Mouse (Mus musculus) stomach, embryonic 15.5 days (tissue): ENCODE measurements around the gene Cntnap2. TPM values are rescaled to one million over a fixed set of nuclear protein-coding genes. Genes with fewer than 3 reads are reported as not detected.
"Not testable (repeated sequence)": the region's sequence is repeated elsewhere in the genome, so short reads cannot be mapped to it uniquely, and the experiment has no call there.

ENCODE experiments used
- ATAC-seq: fragments of 200-750 bp; cut with Nextera tagmentation; 2 replicates; pipeline ENCODE4 v1.8.0; 2017; ENCODE audit warnings: low read depth, moderate number of reproducible peaks, moderate TSS enrichment; ENCODE audit not compliant: insufficient read depth, low FRiP score
- H3K27ac ChIP-seq: fragments of 300-500 bp; sonication (generic); 2 replicates; pipeline ENCODE4 v1.5.1; 2015; ENCODE audit warnings: mild to moderate bottlenecking, inconsistent platforms
- H3K27me3 ChIP-seq: fragments of 300-500 bp; sonication (generic); replicated peaks from 2 replicates; pipeline ENCODE4 v1.6.1; 2015; ENCODE audit warnings: inconsistent platforms
- H3K36me3 ChIP-seq: fragments of 300-500 bp; sonication (generic); 2 replicates; pipeline ENCODE4 v1.6.1; 2015; ENCODE audit warnings: inconsistent platforms
- H3K4me1 ChIP-seq: fragments of 300-500 bp; sonication (generic); 2 replicates; pipeline ENCODE4 v1.6.1; 2015; ENCODE audit warnings: inconsistent platforms
- H3K4me2 ChIP-seq: fragments of 300-500 bp; sonication (generic); 2 replicates; pipeline ENCODE4 v1.6.1; 2015; ENCODE audit warnings: mild to moderate bottlenecking, inconsistent platforms
- H3K4me3 ChIP-seq: fragments of 300-500 bp; sonication (generic); replicated peaks from 2 replicates; pipeline ENCODE4 v1.5.1; 2015; ENCODE audit warnings: inconsistent platforms
- H3K9ac ChIP-seq: fragments of 300-500 bp; sonication (generic); 2 replicates; pipeline ENCODE4 v1.6.1; 2015; ENCODE audit warnings: inconsistent platforms
- H3K9me3 ChIP-seq: fragments of 300-500 bp; sonication (generic); 2 replicates; pipeline ENCODE4 v1.6.1; 2016; ENCODE audit warnings: inconsistent platforms
- WGBS: fragments of 180-500 bp; shearing (Covaris S2); methylation state at CpG from one replicate; pipeline ENCODE4 v1.1.7; 2015; 5-methylcytosine and 5-hydroxymethylcytosine counted together
- polyA plus RNA-seq: library from polyadenylated mRNA; unstranded; fragments of >200 nt; fragmentation: Nextera tagmentation; extraction: Ambion mirVana; gene quantifications from 2 replicates; pipeline ENCODE4 v1.2.1, GENCODE M21; 2015

Cntnap2 gene
- polyA plus RNA-seq, 1 experiment from 2014 or later, result 1.7 TPM

DNA sequence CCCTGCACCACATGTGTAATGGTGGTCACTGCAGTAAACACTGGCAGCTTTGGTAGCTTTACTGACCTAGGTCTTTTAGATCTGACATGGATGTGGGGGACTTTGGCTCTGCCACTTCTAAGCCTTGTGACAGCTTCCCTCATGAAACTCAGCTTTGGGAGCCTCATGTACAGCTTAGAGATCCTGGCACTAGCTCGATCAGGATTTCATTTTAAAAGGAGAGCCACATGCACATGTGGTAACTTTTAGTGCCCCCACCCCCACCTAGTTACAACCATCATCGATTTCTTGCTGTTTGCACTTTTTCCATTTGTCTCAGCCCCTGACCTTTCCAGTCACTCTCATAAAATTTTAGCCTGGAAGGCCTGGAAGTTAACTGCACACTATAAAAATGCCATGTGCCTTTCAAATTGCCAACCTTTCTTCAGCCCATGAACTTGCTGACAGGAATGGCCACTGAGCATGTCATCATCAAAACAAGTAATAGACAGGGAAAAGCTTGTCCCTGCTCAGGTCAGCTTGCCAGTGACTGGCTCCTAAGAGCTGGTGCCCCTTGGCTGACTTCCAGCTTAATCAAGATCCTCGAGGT lies 2197.9 kb downstream of the Cntnap2 start:
- ATAC-seq, result no peak
- no peaks in the 10 kb centered on the region for H3K4me1 ChIP-seq
- H3K27me3 ChIP-seq, result no peaks in the 10 kb centered on the region
- no peak overlapping the region for H3K4me2 ChIP-seq
- H3K36me3 ChIP-seq, result no peaks in the 10 kb centered on the region
- no peak overlapping the region for H3K27ac ChIP-seq
- 46% methylated on average over 3 of the region's 3 CpGs for WGBS
- H3K9me3 ChIP-seq, result no peaks in the 10 kb centered on the region
- H3K9ac ChIP-seq, result no peak overlapping the region
- H3K4me3 ChIP-seq, result no peak overlapping the region

DNA sequence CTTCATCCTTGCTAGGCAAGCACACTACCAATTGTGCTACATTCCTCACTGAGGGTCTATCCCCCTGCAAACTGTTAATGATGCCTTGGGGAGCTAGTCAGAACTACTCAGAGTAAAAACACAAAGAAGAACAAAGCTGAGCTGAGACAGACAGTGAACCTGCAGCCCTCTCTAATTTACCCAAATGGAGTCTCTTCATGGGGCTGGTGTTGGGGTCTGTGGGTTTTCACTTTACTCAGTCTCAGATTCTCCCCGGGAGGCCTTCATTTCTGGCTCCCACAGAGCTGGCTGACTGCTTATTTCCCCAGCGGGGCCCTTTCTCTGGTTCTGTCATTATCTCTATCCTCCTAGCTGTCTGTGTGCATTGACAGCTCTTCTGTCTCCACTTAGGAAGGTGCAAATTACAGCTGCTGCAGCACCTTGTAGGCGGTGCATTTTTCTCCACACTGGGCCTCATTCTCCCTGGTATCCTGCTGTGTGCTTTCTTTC lies 2200.5 kb downstream of the Cntnap2 start:
- Histone ChIP-seq H3K9ac (no peak overlapping the region), H3K27ac (no peak overlapping the region), H3K9me3 (no peaks in the 10 kb centered on the region), H3K4me1 (no peaks in the 10 kb centered on the region), H3K27me3 (no peaks in the 10 kb centered on the region), H3K4me2 (no peak overlapping the region), H3K4me3 (no peak overlapping the region), H3K36me3 (no peaks in the 10 kb centered on the region)
- WGBS, result 25% methylated on average over 3 of the region's 3 CpGs
- no peak for ATAC-seq

DNA sequence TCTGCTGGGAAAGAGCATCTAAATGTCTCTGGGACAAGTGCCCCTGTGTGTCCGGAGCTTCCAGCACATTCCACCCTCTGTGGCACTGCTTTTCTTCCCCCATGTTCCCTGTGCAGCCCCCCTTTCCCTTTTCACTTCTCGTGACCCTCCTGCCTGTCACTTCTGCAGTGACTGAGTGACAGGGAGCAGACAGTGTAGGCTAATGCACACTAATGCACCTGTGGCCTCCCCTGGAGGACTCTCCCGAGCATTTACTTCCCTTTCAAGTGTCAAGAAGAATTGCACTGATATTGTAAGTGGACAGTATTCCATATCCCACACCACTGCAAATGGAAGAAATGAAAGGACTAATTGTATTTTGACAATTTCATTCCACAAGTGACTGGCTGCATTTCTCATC lies 2208.1 kb downstream of the Cntnap2 start:
- Histone ChIP-seq H3K9me3 (no peaks in the 10 kb centered on the region), H3K4me1 (no peaks in the 10 kb centered on the region), H3K36me3 (no peaks in the 10 kb centered on the region), H3K4me2 (no peak overlapping the region), H3K27me3 (no peaks in the 10 kb centered on the region), H3K4me3 (no peak overlapping the region), H3K27ac (no peak overlapping the region), H3K9ac (no peak overlapping the region)
- ATAC-seq, result no peak
- 37% methylated on average over 3 of the region's 3 CpGs for WGBS

DNA sequence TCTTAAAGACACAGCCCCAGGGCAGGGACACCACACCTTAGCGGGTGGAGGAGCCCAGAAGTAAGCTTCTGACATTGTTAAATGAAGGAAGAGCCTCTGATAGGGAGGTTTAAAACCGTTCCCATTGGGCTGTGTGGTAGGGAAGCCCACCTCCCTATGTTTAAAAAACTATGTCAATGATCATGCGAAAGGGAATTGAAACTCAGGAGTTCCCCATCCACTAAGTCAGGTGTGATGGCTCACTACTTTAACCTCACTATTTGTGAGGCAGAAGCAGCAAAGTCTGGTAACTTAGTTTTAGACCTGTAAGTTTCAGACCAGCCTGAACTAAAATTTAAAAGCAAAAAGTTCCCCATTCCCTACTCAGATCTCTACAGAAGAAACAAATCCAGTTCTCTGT lies 2210.3 kb downstream of the Cntnap2 start:
- H3K27ac ChIP-seq, result no peak overlapping the region
- WGBS, result 75% methylated on average over 3 of the region's 3 CpGs
- no peak overlapping the region for H3K4me2 ChIP-seq
- H3K27me3 ChIP-seq, result no peaks in the 10 kb centered on the region
- no peaks in the 10 kb centered on the region for H3K9me3 ChIP-seq
- ATAC-seq, result no peak
- H3K4me3 ChIP-seq, result no peak overlapping the region
- no peak overlapping the region for H3K9ac ChIP-seq
- H3K36me3 ChIP-seq, result no peaks in the 10 kb centered on the region
- no peaks in the 10 kb centered on the region for H3K4me1 ChIP-seq

DNA sequence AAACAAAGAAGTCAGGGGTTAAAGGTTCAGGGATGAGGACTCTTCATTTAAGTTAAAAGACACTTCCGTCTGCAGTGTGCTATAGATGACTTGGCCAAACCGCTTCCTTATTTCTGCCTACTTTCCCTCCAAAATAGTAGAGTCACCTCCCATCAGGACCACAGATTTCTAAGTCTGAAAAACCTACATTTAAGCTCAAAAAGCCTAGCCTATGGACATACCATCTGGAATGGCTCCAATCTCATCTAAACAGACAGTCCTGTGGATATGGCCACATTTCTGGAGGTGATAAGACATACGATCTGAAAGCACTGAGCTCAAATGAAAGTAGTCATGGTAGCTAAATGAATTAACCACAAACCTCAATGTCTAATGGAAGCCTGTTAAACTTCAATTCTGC lies 2212.4 kb downstream of the Cntnap2 start:
- no peaks in the 10 kb centered on the region for H3K36me3 ChIP-seq
- no peak overlapping the region for H3K27ac ChIP-seq
- no peaks in the 10 kb centered on the region for H3K27me3 ChIP-seq
- ATAC-seq, result no peak
- WGBS, result 83% methylated on average over 3 of the region's 3 CpGs
- no peak overlapping the region for H3K4me2 ChIP-seq
- H3K4me3 ChIP-seq, result no peak overlapping the region
- H3K9me3 ChIP-seq, result no peaks in the 10 kb centered on the region
- H3K9ac ChIP-seq, result no peak overlapping the region
- H3K4me1 ChIP-seq, result no peaks in the 10 kb centered on the region

DNA sequence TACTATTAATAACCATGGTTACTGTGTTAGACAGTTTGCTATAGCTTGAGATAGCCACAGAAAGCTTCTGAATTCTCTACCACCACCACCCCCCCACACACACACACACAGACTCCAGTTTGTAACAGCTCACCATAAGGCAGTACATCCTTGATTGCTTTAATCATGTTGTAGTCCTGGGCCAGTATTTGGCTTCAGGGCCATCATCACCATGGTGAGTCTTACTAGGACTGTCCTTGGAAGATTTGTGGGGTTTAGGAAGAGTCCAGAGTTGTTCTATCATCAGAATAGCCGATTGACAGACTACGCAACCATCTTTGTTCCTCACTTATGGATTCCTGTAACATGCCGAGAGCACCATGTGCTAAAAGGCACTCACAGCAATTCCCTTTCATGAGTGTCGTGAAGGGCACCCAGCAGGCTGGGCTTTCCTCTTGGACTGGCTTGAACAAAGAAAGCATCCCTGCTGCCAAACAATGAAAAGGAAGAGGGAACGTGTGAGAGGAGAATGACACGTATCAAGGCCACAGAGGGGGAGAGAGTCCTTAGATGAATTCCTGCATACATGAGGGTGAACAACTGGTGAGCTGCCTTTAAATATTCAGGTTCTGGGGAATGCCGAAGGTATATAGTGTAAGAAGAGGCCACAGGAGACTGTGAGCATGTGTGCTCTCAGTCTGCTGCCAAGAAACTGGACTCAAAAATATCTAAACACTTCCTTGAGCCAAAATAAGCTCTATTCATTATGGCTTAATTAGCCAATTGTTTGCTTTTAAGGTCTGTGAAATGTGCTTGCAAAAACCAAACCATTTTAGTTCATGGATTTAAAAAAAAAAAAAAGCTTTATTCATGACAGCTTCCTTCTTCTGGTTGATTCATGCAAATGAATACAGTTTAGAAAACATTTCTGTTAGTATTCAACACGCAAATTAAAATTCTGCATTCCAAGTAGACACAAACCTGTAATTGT lies 2213.7 kb downstream of the Cntnap2 start:
- H3K9ac ChIP-seq, result no peak overlapping the region
- no peak overlapping the region for H3K27ac ChIP-seq
- no peak for ATAC-seq
- no peaks in the 10 kb centered on the region for H3K4me1 ChIP-seq
- H3K36me3 ChIP-seq, result no peaks in the 10 kb centered on the region
- WGBS, result 72% methylated on average over 8 of the region's 8 CpGs
- H3K9me3 ChIP-seq, result no peaks in the 10 kb centered on the region
- H3K4me2 ChIP-seq, result no peak overlapping the region
- H3K4me3 ChIP-seq, result no peak overlapping the region
- no peaks in the 10 kb centered on the region for H3K27me3 ChIP-seq

DNA sequence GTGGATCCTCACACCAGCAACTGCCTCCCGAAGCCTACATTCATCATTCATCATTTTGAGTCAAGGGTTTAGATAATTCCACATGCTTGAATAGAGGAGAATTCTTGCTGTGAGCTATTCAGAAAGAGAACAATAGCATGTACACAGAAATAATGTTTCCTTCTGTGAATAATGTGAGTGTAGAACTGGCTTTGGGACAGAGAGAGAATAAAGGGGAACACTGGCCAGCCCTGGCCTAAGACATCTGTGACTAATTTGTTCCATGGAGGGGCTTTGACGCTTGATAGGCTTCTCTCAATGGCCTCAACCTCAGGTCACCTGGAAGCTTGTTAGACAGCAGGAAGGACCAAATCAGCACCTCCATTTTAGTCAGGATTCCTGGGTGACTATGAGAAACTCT lies 2215.9 kb downstream of the Cntnap2 start:
- H3K4me3 ChIP-seq, result no peak overlapping the region
- H3K4me2 ChIP-seq, result no peak overlapping the region
- no peaks in the 10 kb centered on the region for H3K4me1 ChIP-seq
- H3K27ac ChIP-seq, result no peak overlapping the region
- no peaks in the 10 kb centered on the region for H3K27me3 ChIP-seq
- H3K9ac ChIP-seq, result no peak overlapping the region
- 50% methylated on average over 2 of the region's 2 CpGs for WGBS
- no peaks in the 10 kb centered on the region for H3K9me3 ChIP-seq
- no peak for ATAC-seq
- H3K36me3 ChIP-seq, result no peaks in the 10 kb centered on the region

DNA sequence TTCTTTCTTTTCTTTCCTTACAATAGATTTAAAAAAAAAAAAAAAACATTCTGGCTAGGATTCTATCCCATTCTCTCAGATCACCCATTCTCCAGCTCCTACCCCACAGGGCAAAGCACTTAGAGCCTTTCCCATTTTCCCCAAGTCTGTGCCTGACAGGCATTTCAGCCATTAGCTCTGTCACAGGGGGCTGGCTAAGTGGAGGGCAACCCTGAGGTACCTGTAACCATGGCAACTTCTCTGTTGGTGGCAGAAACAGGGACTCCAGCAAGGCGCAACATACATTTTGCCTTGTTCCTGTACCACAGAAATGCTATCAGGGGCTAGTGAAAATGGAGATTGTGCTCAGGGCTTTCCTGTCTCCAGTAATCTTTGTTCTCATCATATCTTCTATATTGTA lies 2220.0 kb downstream of the Cntnap2 start:
- H3K4me2 ChIP-seq, result no peak overlapping the region
- H3K9me3 ChIP-seq, result no peaks in the 10 kb centered on the region
- H3K4me3 ChIP-seq, result no peak overlapping the region
- no peaks in the 10 kb centered on the region for H3K36me3 ChIP-seq
- WGBS, result 68% methylated on average over 1 of the region's 1 CpGs
- H3K27me3 ChIP-seq, result no peaks in the 10 kb centered on the region
- H3K9ac ChIP-seq, result no peak overlapping the region
- H3K27ac ChIP-seq, result no peak overlapping the region
- ATAC-seq, result no peak
- H3K4me1 ChIP-seq, result no peaks in the 10 kb centered on the region

DNA sequence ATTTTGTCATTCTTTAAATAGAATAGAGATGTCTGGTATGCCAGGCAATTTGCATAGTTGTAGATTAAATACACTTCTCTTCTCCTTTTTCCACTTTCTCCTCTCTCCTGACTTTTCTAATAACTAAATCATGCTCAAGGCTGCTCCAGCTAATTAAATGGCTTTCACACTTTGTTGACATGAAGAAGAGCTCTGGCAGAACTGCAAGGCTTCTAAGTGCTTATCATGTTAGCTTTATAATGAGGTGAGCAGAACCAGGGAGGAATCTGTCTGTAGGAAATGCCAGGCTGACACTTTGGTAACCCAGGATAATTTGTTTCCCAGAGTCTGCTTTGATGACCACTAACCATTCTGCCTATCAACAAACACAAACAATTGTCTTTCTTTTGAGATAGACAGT lies 2222.4 kb downstream of the Cntnap2 start:
- ATAC-seq, result no peak
- Histone ChIP-seq H3K9me3 (no peaks in the 10 kb centered on the region), H3K9ac (no peak overlapping the region), H3K27ac (no peak overlapping the region), H3K27me3 (no peaks in the 10 kb centered on the region), H3K4me3 (no peak overlapping the region), H3K4me2 (no peak overlapping the region), H3K4me1 (no peaks in the 10 kb centered on the region), H3K36me3 (no peaks in the 10 kb centered on the region)

DNA sequence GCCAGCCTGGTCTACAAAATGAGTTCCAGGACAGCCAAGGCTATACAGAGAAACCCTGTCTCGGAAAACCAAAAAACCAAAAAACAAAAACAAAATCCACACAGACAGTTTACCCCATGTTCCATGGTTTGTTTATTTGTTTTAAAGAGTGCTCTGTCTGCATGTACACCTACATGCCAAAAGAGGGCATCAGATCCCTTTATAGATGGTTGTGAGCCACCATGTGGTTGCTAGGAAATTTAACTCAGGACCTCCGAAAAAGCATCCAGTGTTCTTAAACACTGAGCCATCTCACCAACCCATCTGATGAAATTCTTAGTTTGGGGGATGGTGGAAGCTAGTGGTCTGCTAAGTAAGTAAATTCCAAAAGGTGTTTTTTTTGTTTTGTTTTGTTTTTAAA lies 2225.6 kb downstream of the Cntnap2 start:
- no peak for ATAC-seq
- Histone ChIP-seq H3K27me3 (no peaks in the 10 kb centered on the region), H3K9me3 (no peaks in the 10 kb centered on the region), H3K27ac (no peak overlapping the region), H3K9ac (no peak overlapping the region), H3K36me3 (no peaks in the 10 kb centered on the region), H3K4me1 (no peaks in the 10 kb centered on the region), H3K4me2 (no peak overlapping the region), H3K4me3 (no peak overlapping the region)
- 68% methylated on average over 2 of the region's 2 CpGs for WGBS

DNA sequence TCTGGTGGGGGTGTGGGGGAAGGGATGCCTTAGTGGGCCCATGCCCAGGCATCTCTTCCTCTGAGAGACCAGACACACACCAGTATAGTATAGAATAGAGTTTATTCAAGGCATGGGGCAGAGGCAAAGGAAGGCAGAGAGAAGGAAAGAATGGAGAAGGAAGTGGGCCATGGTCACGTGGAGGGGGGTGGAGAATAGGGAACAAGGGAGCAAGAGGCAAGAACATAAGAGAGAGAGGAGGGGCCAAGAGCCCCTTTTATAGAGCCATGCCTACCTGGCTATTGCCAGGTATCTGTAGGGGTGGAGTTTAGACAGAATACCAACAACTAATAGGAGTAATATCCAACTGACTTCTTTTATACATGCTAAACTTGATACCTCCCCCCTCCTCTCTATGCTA lies 2226.6 kb downstream of the Cntnap2 start:
- Histone ChIP-seq H3K27ac (no peak overlapping the region), H3K9ac (no peak overlapping the region), H3K4me3 (no peak overlapping the region), H3K36me3 (no peaks in the 10 kb centered on the region), H3K4me2 (no peak overlapping the region), H3K9me3 (no peaks in the 10 kb centered on the region), H3K4me1 (no peaks in the 10 kb centered on the region), H3K27me3 (no peaks in the 10 kb centered on the region)
- no peak for ATAC-seq
- WGBS, result 72% methylated on average over 1 of the region's 1 CpGs

DNA sequence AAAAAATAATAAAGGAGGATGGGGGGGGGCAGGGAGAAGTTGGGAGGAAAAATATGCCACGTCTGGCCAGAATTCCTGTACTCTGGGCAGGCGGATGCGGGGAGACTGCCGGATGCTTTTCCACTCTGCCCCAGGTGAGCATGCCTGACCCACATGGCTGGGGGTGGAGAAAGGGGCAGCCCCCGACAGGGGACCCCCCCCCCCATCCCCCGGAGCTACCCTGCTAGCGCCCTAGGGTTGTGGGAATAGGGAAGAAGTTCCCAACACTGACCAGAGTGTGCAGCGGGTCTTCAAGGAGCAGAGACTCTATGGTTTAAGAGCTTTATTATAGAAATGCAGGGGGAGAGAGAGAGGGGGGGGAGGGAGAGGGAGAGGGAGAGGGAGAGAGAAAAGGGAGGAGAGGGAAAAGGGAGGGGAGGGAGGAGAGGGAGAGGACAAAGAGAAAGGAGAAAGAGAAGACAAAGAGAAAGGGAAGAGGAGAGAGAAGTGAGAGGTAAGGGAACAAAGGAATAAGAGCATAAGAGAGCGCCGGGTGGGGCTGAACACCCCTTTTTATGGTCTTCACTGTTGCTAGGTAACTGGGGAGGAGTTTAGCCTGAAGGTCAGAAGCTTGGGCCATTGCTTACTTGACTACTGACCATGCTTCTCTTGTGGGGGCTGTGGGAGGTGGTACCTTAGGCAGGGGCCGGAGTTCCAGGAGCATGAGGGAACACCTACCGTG lies 2227.2 kb downstream of the Cntnap2 start:
- not testable (repeated sequence) for ATAC-seq

More for the DNA sequence above, 2227.2 kb downstream of the Cntnap2 start:
- H3K4me1 ChIP-seq, H3K4me3 ChIP-seq, H3K4me2 ChIP-seq, H3K36me3 ChIP-seq, H3K27me3 ChIP-seq, H3K27ac ChIP-seq, H3K9ac ChIP-seq, H3K9me3 ChIP-seq: not testable (repeated sequence)
- 52% methylated on average over 12 of the region's 12 CpGs for WGBS
